Mouse (Mus musculus): Measurements from ENCODE around the gene Invs. TPM values are rescaled to one million over a fixed set of nuclear protein-coding genes. Genes with fewer than 3 reads are reported as not detected.

Gene Invs
- polyA plus RNA-seq, 1 experiment = 3.1 TPM

- H3ac ChIP-seq (ENCODE audit: control insufficient read depth, insufficient read length) = no peak overlapping the region
These were observed 7.7 kb downstream of the Invs start for GRCm38 (mm10) chr4:48287086-48287757.

GRCm38 (mm10) chr4:48314814-48315213, 35.3 kb downstream of the Invs start:
- no peak overlapping the region for H3K4me2 ChIP-seq (ENCODE audit: low read depth)

More at GRCm38 (mm10) chr4:48287086-48287757, 7.7 kb downstream of the Invs start:
- TF ChIP-seq REST (IDR thresholded peaks at IDR 0.05; ENCODE audit: insufficient read depth, insufficient read length) (no peak), E2F4 (IDR thresholded peaks at IDR 0.05; ENCODE audit: insufficient read depth) (no peak), POLR2A (IDR thresholded peaks at IDR 0.05; ENCODE audit: insufficient read length, low read depth) (no peak), CEBPB (IDR thresholded peaks at IDR 0.05; ENCODE audit: insufficient read depth, poor library complexity, severe bottlenecking) (no peak), MYOG (IDR thresholded peaks at IDR 0.05; ENCODE audit: control insufficient read depth in 1 of 3, insufficient read depth in 1 of 3, insufficient read length in 2 of 3, low read depth in 2 of 3) (no peak), TCF12 (IDR thresholded peaks at IDR 0.05; ENCODE audit: insufficient read depth, poor library complexity, severe bottlenecking) (no peak), POLR2AphosphoS2 (IDR thresholded peaks at IDR 0.05; ENCODE audit: insufficient read length, low read depth) (no peak), SRF (IDR thresholded peaks at IDR 0.05; ENCODE audit: control insufficient read depth, insufficient read length, low read depth) (no peak), TCF3 (IDR thresholded peaks at IDR 0.05; ENCODE audit: insufficient read length, low read depth) (no peak), USF1 (IDR thresholded peaks at IDR 0.05; ENCODE audit: low read depth) (no peak), MYOD1 (IDR thresholded peaks at IDR 0.05; ENCODE audit: control insufficient read depth in 1 of 3, insufficient read length in 2 of 3, low read depth in 2 of 3) (no peak), MAX (IDR thresholded peaks at IDR 0.05; ENCODE audit: low read depth) (no peak)
- H3K4me3 ChIP-seq = no peak overlapping the region
- H3K79me2 ChIP-seq (ENCODE audit: control insufficient read depth, insufficient read depth) = no peaks in the 10 kb centered on the region
- H3K36me3 ChIP-seq (ENCODE audit: control insufficient read depth, insufficient read depth) = peaks cover 6% of the 10 kb centered on the region
- H3K4me2 ChIP-seq (ENCODE audit: low read depth) = no peak overlapping the region
- H3K27me3 ChIP-seq (ENCODE audit: control insufficient read depth, insufficient read depth, insufficient read length) = no peaks in the 10 kb centered on the region

GRCm38 (mm10) chr4:48316036-48316435, 36.5 kb downstream of the Invs start:
- Histone ChIP-seq H3K4me3 (no peak overlapping the region), H3ac (ENCODE audit: control insufficient read depth, insufficient read length) (no peak overlapping the region), H3K36me3 (ENCODE audit: control insufficient read depth, insufficient read depth) (no peaks in the 10 kb centered on the region), H3K4me2 (ENCODE audit: low read depth) (no peak overlapping the region), H3K79me2 (ENCODE audit: control insufficient read depth, insufficient read depth) (no peaks in the 10 kb centered on the region), H3K27me3 (ENCODE audit: control insufficient read depth, insufficient read depth, insufficient read length) (no peaks in the 10 kb centered on the region)
- TF ChIP-seq USF1 (IDR thresholded peaks at IDR 0.05; ENCODE audit: low read depth) (no peak), TCF3 (IDR thresholded peaks at IDR 0.05; ENCODE audit: insufficient read length, low read depth) (no peak), REST (IDR thresholded peaks at IDR 0.05; ENCODE audit: insufficient read depth, insufficient read length) (no peak), CEBPB (IDR thresholded peaks at IDR 0.05; ENCODE audit: insufficient read depth, poor library complexity, severe bottlenecking) (no peak), TCF12 (IDR thresholded peaks at IDR 0.05; ENCODE audit: insufficient read depth, poor library complexity, severe bottlenecking) (no peak), E2F4 (IDR thresholded peaks at IDR 0.05; ENCODE audit: insufficient read depth) (no peak)

More at GRCm38 (mm10) chr4:48314814-48315213, 35.3 kb downstream of the Invs start:
- Histone ChIP-seq H3K36me3 (ENCODE audit: control insufficient read depth, insufficient read depth) (no peaks in the 10 kb centered on the region), H3ac (ENCODE audit: control insufficient read depth, insufficient read length) (no peak overlapping the region), H3K27me3 (ENCODE audit: control insufficient read depth, insufficient read depth, insufficient read length) (no peaks in the 10 kb centered on the region), H3K79me2 (ENCODE audit: control insufficient read depth, insufficient read depth) (no peaks in the 10 kb centered on the region), H3K4me3 (no peak overlapping the region)
- TF ChIP-seq SRF (IDR thresholded peaks at IDR 0.05; ENCODE audit: control insufficient read depth, insufficient read length, low read depth) (no peak), TCF12 (IDR thresholded peaks at IDR 0.05; ENCODE audit: insufficient read depth, poor library complexity, severe bottlenecking) (no peak), E2F4 (IDR thresholded peaks at IDR 0.05; ENCODE audit: insufficient read depth) (no peak)

DNA sequence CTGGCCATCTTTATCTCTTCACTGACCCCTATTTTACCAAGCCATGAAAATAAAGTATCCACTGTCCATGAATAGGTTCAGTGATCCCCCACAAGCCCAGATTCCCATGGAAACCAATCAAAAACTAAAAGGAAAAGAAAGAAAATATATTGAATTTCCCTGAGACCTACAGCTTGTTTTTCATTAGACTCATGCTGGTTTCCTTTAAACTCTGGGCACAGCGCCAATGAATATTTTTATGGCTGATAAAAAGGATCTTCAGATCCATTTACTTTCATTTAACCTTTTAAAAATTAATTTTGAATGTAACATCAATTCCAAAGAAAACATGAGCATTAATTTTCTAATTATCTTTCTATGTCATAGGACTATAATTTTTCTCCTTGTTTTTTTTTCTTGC, 41.7 kb downstream of the Invs start:
- Histone ChIP-seq H3K79me2 (ENCODE audit: control insufficient read depth, insufficient read depth) (no peaks in the 10 kb centered on the region), H3K36me3 (ENCODE audit: control insufficient read depth, insufficient read depth) (no peaks in the 10 kb centered on the region), H3K27me3 (ENCODE audit: control insufficient read depth, insufficient read depth, insufficient read length) (no peaks in the 10 kb centered on the region), H3K4me3 (no peak overlapping the region), H3ac (ENCODE audit: control insufficient read depth, insufficient read length) (no peak overlapping the region), H3K4me2 (ENCODE audit: low read depth) (no peak overlapping the region)
- no peak for TF ChIP-seq MYOG (IDR thresholded peaks at IDR 0.05; ENCODE audit: control insufficient read depth in 1 of 3, insufficient read depth in 1 of 3, insufficient read length in 2 of 3, low read depth in 2 of 3)
- no peak for TF ChIP-seq SRF (IDR thresholded peaks at IDR 0.05; ENCODE audit: control insufficient read depth, insufficient read length, low read depth)
- no peak for TF ChIP-seq MYOD1 (IDR thresholded peaks at IDR 0.05; ENCODE audit: control insufficient read depth in 1 of 3, insufficient read length in 2 of 3, low read depth in 2 of 3)
- TF ChIP-seq TCF3 (IDR thresholded peaks at IDR 0.05; ENCODE audit: insufficient read length, low read depth) = no peak
- TF ChIP-seq MAX (IDR thresholded peaks at IDR 0.05; ENCODE audit: low read depth) = no peak
- no peak for TF ChIP-seq POLR2AphosphoS2 (IDR thresholded peaks at IDR 0.05; ENCODE audit: insufficient read length, low read depth)
- TF ChIP-seq USF1 (IDR thresholded peaks at IDR 0.05; ENCODE audit: low read depth) = no peak
- TF ChIP-seq POLR2A (IDR thresholded peaks at IDR 0.05; ENCODE audit: insufficient read length, low read depth) = no peak
- TF ChIP-seq CEBPB (IDR thresholded peaks at IDR 0.05; ENCODE audit: insufficient read depth, poor library complexity, severe bottlenecking) = no peak
- TF ChIP-seq REST (IDR thresholded peaks at IDR 0.05; ENCODE audit: insufficient read depth, insufficient read length) = no peak
- no peak for TF ChIP-seq TCF12 (IDR thresholded peaks at IDR 0.05; ENCODE audit: insufficient read depth, poor library complexity, severe bottlenecking)
- no peak for TF ChIP-seq E2F4 (IDR thresholded peaks at IDR 0.05; ENCODE audit: insufficient read depth)

GRCm38 (mm10) chr4:48322095-48322494, 42.5 kb downstream of the Invs start:
- H3K27me3 ChIP-seq (ENCODE audit: control insufficient read depth, insufficient read depth, insufficient read length) = no peaks in the 10 kb centered on the region
- H3K36me3 ChIP-seq (ENCODE audit: control insufficient read depth, insufficient read depth) = no peaks in the 10 kb centered on the region
- H3ac ChIP-seq (ENCODE audit: control insufficient read depth, insufficient read length) = no peak overlapping the region
- no peak overlapping the region for H3K4me2 ChIP-seq (ENCODE audit: low read depth)
- H3K79me2 ChIP-seq (ENCODE audit: control insufficient read depth, insufficient read depth) = no peaks in the 10 kb centered on the region
- TF ChIP-seq MYOG (IDR thresholded peaks at IDR 0.05; ENCODE audit: control insufficient read depth in 1 of 3, insufficient read depth in 1 of 3, insufficient read length in 2 of 3, low read depth in 2 of 3) = no peak
- no peak for TF ChIP-seq TCF3 (IDR thresholded peaks at IDR 0.05; ENCODE audit: insufficient read length, low read depth)
- no peak for TF ChIP-seq POLR2A (IDR thresholded peaks at IDR 0.05; ENCODE audit: insufficient read length, low read depth)
- TF ChIP-seq USF1 (IDR thresholded peaks at IDR 0.05; ENCODE audit: low read depth) = no peak
- no peak for TF ChIP-seq SRF (IDR thresholded peaks at IDR 0.05; ENCODE audit: control insufficient read depth, insufficient read length, low read depth)
- TF ChIP-seq E2F4 (IDR thresholded peaks at IDR 0.05; ENCODE audit: insufficient read depth) = no peak
- no peak for TF ChIP-seq MAX (IDR thresholded peaks at IDR 0.05; ENCODE audit: low read depth)
- no peak overlapping the region for H3K4me3 ChIP-seq
